Mouse (Mus musculus): ENCODE results near the gene Ubtf. TPM values are rescaled to one million over a fixed set of nuclear protein-coding genes. Genes with fewer than 3 reads are reported as not detected.
"Not testable (repeated sequence)": the region's sequence is repeated elsewhere in the genome, so short reads cannot be mapped to it uniquely, and the experiment has no call there.

Gene Ubtf
- 105 and 107 TPM in 2 replicates for polyA plus RNA-seq (2015; fragmentation: Nextera tagmentation; extraction: Ambion mirVana)

DNA sequence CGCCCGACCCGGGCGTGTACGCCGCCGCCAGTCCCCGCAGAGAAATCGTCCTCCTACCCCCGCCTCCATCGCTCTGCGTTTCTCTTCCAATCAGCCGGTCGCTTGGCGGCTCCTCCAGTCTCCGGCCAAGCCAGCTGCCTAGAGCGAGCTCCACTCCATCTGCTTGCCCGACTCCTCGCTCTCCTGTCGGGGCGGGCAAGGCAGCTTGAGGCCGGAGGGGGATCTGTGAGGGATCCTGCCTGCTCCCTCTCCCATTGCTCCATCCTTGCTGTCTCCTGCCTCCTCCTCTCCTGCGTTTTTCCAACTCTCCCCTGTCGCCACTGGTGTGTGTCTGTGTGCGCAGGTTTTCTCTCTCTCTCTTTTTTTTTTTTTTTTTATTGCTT, at the start of gene Ubtf:
Gene Ubtf, minus strand, starts transcription at position 333 of the 383 bp plus-strand sequence.
- 1% methylated on average over 25 of the region's 25 CpGs for WGBS
- peak within 1 kb of the TSS; percentile 88 for H3K4me2 ChIP-seq (replicated peaks)
- peak within 1 kb of the TSS; percentile 100 for H3K27ac ChIP-seq (replicated peaks)
- H3K27me3 ChIP-seq, result no peaks in the 10 kb centered on the region
- H3K36me3 ChIP-seq, result peaks cover 10% of the 10 kb centered on the region
- peak within 1 kb of the TSS; percentile 99 for H3K9ac ChIP-seq (replicated peaks)
- peaks cover 27% of the 10 kb centered on the region for H3K4me1 ChIP-seq
- no peaks in the 10 kb centered on the region for H3K9me3 ChIP-seq
- ATAC-seq (replicated peaks), result peak; percentile 7
- H3K4me3 ChIP-seq, result peak within 1 kb of the TSS; percentile 95

DNA sequence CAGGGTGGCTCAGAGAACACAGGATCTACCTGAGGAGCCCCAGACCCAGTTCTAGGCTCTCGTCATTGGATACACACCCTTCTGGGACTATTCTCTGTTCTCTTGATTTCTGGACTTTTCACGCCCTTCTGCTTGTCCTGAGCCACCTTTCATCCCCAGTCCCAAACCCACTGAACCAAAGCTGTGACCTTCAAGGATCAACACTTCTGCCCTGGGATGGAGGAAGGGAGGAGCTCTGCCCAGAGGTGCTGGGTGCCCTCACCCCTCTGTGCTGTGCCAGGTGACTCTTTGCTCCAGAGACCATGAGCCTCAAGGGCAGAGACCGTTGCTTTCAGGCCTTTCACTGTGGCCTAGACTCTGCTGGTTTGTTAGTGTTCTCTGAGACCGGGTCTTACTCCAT, 49.7 kb upstream of the Ubtf start:
- Histone ChIP-seq H3K4me1 (no peaks in the 10 kb centered on the region), H3K9me3 (no peaks in the 10 kb centered on the region)

DNA sequence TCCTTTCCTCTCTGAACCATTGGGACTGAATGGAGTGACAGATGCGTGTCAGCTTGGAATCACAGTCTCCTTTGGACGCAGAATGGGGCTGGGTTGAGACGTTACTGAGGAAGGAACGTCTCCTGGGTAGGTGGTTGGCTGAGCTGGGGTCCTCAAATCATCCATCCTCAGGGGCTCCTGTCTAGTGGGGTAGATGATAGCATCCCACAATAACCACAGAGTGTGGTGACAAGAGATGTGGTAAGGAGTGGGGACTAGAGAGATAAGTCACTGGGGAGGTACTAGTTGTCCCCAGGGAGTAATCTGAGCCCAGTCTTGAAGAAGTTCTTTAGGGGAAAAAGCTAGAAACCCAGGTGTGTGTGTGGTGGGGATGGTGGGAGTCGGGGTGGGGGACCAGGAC, 48.8 kb upstream of the Ubtf start:
- H3K4me3 ChIP-seq, result no peak overlapping the region
- no peak overlapping the region for H3K27ac ChIP-seq (replicated peaks)
- H3K9me3 ChIP-seq, result no peaks in the 10 kb centered on the region
- H3K9ac ChIP-seq (replicated peaks), result no peak overlapping the region
- no peak overlapping the region for H3K4me2 ChIP-seq (replicated peaks)
- H3K36me3 ChIP-seq, result no peaks in the 10 kb centered on the region
- WGBS, result 84% methylated on average over 5 of the region's 5 CpGs
- H3K4me1 ChIP-seq, result no peaks in the 10 kb centered on the region
- no peaks in the 10 kb centered on the region for H3K27me3 ChIP-seq
- no peak for ATAC-seq (replicated peaks)

More for the DNA sequence above, 49.7 kb upstream of the Ubtf start:
- no peak overlapping the region for H3K4me3 ChIP-seq
- ATAC-seq (replicated peaks), result no peak
- H3K27ac ChIP-seq (replicated peaks), result no peak overlapping the region
- WGBS, result 74% methylated on average over 4 of the region's 4 CpGs
- no peak overlapping the region for H3K4me2 ChIP-seq (replicated peaks)
- H3K9ac ChIP-seq (replicated peaks), result no peak overlapping the region
- H3K36me3 ChIP-seq, result no peaks in the 10 kb centered on the region
- H3K27me3 ChIP-seq, result no peaks in the 10 kb centered on the region

DNA sequence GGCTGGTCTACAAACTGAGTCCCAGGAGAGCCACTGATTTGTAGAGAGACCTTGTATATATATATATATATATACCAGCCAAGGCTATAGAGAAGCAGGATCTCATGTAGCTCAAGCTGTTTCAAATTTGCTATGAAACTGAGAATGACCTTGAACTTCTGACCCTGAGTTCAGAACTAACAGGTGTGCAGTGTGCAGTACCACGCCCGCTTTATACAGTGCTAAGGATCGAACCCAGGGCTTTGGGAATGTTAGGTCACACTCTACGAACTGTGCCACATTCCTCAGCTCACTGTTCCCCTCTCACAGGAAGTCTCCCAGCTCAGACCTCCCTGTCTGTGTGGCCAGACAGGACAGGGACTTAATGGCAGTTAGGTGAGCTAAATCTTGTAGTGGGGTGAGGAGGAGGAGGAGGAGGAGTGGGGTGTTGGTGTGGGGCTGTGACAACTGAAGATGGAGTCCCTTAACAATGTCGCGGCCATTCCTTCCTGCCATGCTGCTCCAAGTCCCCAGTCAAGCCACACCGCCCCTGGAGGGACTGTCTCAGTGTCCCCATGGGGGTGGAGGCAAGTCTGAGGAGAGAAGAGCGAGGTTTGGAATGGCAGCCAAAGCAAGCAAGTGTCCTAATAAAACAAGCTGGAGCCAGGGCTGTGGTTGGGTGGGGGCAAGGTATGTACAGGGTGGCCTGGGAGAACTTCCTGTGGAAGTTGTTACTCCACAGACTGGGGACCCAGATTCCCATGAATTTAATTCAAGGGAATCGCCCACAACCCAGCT, 48.1 kb upstream of the Ubtf start:
- no peak for ATAC-seq (replicated peaks)
- Histone ChIP-seq H3K4me1 (no peaks in the 10 kb centered on the region), H3K27ac (replicated peaks) (no peak overlapping the region), H3K9me3 (no peaks in the 10 kb centered on the region), H3K36me3 (no peaks in the 10 kb centered on the region), H3K4me3 (no peak overlapping the region), H3K27me3 (no peaks in the 10 kb centered on the region), H3K9ac (replicated peaks) (no peak overlapping the region), H3K4me2 (replicated peaks) (no peak overlapping the region)
- WGBS, result 84% methylated on average over 9 of the region's 9 CpGs

DNA sequence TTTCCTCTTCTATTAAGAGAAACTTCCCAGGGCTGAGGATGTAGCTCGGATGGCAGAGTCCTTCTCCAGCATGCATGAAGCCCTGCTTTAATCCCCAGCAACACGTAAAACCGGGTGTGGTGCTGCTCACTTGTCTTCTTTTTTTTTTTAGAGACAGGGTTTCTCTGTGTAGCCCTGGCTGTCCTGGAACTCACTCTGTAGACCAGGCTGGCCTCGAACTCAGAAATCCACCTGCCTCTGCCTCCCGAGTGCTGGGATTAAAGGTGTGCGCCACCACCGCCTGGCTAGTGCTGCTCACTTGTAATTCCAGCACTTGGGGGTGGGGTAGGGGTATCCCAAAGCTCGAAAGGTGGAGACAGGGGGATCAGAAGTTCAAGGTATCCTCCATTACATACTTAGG, 46.6 kb upstream of the Ubtf start, which contains the start of gene Slc4a1:
Gene Slc4a1, minus strand, starts transcription at position 101 of the 400 bp plus-strand sequence.
- H3K9ac ChIP-seq (replicated peaks); H3K4me2 ChIP-seq (replicated peaks); H3K36me3 ChIP-seq; H3K27ac ChIP-seq (replicated peaks); H3K4me3 ChIP-seq; H3K4me1 ChIP-seq; ATAC-seq (replicated peaks); H3K27me3 ChIP-seq; H3K9me3 ChIP-seq: not testable (repeated sequence)
- 86% methylated on average over 8 of the region's 8 CpGs for WGBS

DNA sequence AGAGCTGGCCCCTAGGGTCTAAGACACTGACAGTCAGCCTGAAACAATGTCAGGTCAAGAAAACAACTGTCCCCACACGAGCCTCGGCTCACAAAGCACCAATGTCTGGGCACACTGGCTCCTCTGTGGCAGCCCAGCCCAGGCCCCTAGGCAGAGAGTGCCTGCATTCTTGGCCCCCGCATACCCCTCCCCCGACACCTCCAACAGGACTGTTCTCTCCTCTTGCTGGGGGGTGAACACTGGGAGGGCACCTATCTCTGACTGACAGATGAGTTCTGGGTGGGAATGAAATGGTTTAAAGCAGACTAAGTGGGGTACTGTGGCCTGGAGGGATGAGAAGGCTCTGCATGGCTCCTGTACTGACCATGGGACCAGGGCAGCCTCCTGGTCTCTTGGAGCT, 46.2 kb upstream of the Ubtf start:
- no peak overlapping the region for H3K4me2 ChIP-seq (replicated peaks)
- H3K9ac ChIP-seq (replicated peaks), result no peak overlapping the region
- H3K9me3 ChIP-seq, result no peaks in the 10 kb centered on the region
- H3K27ac ChIP-seq (replicated peaks), result no peak overlapping the region
- no peaks in the 10 kb centered on the region for H3K36me3 ChIP-seq
- no peak overlapping the region for H3K4me3 ChIP-seq
- H3K4me1 ChIP-seq, result no peaks in the 10 kb centered on the region
- ATAC-seq (replicated peaks), result no peak
- WGBS, result 59% methylated on average over 4 of the region's 4 CpGs
- H3K27me3 ChIP-seq, result no peaks in the 10 kb centered on the region

DNA sequence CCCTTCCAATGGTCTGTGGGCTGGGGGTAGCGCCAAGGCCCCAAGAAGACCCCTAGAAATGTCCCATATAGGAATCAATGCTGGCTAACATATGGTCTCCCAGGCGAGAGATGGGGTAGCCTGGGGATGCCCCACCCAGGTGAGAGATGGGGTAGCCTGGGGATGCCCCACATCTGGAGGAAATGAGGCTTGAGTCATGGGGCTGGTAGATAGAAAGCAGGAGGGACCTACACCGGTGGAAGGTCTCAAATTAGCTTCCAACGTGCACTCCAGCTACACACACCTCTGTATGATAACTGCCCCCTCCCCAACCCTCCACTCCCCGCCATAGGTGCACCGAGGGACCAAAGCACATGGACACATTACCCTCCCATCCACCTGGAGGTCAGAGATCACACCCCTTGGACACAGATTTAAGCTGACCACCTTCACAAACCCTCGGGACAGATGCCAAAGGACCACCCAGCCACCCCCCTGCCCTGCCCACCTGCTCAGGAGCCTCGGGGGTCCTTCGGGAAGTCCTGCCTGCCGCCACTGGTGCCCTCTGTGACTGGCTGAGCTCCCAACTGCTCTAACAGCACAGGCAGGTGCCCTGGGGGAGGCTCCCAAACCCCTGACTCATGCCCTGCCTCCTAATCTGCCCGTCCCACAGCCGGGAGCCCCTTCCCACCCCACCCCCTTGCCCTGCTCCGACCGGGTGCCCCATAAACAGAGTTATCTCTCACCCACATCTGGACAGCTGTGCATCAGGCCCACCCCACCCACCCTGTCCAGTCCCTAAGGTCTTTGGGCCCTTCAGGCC, 45.2 kb upstream of the Ubtf start:
- no peak for ATAC-seq (replicated peaks)
- 75% methylated on average over 14 of the region's 14 CpGs for WGBS

DNA sequence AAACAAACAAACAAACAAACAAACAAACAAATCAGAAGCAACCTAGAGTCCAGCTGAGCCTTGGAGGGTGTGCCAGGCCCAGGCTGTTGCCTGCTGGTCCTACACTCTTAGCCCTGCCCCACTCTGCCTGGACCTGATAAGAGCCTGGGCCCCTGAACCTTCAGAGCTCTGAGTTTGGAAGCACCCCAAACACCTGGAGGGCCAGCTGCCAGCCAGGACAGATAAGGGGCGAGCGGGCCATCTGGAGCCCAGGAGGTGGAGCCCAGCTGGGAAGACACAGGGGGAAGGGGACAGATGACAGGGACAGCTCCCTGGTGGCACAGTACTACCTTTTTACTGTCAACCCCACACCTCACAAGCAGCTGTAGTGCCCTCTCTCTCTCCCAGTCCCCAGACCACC, 44.1 kb upstream of the Ubtf start:
- no peak overlapping the region for H3K27ac ChIP-seq (replicated peaks)
- no peaks in the 10 kb centered on the region for H3K36me3 ChIP-seq
- no peak overlapping the region for H3K4me2 ChIP-seq (replicated peaks)
- 78% methylated on average over 2 of the region's 2 CpGs for WGBS
- H3K4me1 ChIP-seq, result no peaks in the 10 kb centered on the region
- no peaks in the 10 kb centered on the region for H3K9me3 ChIP-seq
- H3K27me3 ChIP-seq, result no peaks in the 10 kb centered on the region
- H3K4me3 ChIP-seq, result no peak overlapping the region
- no peak for ATAC-seq (replicated peaks)
- H3K9ac ChIP-seq (replicated peaks), result no peak overlapping the region

More for the DNA sequence above, 45.2 kb upstream of the Ubtf start:
- no peaks in the 10 kb centered on the region for H3K9me3 ChIP-seq
- no peaks in the 10 kb centered on the region for H3K27me3 ChIP-seq
- H3K4me3 ChIP-seq, result no peak overlapping the region
- H3K4me2 ChIP-seq (replicated peaks), result no peak overlapping the region
- H3K27ac ChIP-seq (replicated peaks), result no peak overlapping the region
- H3K9ac ChIP-seq (replicated peaks), result no peak overlapping the region
- H3K36me3 ChIP-seq, result no peaks in the 10 kb centered on the region
- H3K4me1 ChIP-seq, result no peaks in the 10 kb centered on the region

DNA sequence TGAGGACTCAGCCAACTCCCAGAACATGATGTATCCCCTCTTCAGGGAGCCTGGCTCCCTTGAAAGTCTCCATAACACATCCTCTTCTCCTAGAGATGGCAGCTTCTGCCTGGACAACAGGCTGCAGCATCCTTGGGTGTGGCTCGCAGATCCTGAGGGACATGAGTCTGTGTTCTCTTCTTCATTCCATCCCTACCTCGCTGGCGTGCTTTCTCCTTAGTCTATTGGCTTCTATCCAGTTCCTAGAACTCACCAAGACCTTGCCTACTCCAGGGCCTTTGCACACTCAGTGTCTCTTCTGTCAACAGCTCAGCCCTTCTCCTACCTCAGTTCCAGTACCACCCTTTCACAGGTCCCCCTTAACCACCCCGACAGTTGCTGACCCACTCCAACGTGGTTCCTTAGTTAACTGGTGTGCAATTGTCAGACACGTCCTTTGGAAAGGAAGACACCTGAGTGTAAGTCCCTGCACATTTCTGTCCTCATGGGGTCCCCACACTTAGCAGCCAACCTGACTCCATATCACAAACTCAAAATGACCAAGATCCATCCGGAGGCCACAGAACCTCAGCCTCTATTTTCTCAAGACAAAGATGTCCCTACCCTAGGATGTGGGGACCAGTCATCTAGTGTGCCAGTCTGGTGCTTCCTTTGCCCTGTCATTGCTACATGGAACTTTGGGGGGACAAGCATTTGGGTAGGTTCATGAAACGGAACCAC, 42.4 kb upstream of the Ubtf start:
- Histone ChIP-seq H3K36me3 (no peaks in the 10 kb centered on the region), H3K4me1 (no peaks in the 10 kb centered on the region), H3K9ac (replicated peaks) (no peak overlapping the region), H3K27me3 (no peaks in the 10 kb centered on the region), H3K27ac (replicated peaks) (no peak overlapping the region), H3K4me3 (no peak overlapping the region), H3K4me2 (replicated peaks) (no peak overlapping the region), H3K9me3 (no peaks in the 10 kb centered on the region)
- 90% methylated on average over 8 of the region's 8 CpGs for WGBS
- no peak for ATAC-seq (replicated peaks)

DNA sequence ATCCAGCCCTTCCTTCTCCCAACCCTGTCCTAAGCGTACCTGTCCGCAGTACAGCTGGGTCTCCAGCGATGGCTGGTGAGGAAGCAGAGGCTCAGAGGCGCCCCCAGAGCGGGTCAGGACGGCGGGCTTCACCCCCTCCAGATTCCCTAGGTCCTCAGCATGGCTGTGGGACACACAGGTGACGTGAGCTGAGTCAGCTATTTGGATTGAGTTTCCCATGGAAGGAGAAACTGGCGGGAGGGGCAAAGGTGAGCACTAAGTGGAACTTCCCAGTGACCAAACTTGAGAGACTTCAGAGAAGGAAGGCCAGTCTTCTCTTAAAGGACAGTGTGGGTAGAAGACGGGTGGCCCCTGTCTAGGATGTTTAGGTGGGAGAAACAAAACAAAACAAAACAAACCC, 38.8 kb upstream of the Ubtf start:
- Histone ChIP-seq H3K4me3 (no peak overlapping the region), H3K4me1 (no peaks in the 10 kb centered on the region), H3K9me3 (no peaks in the 10 kb centered on the region), H3K36me3 (no peaks in the 10 kb centered on the region), H3K4me2 (replicated peaks) (no peak overlapping the region), H3K9ac (replicated peaks) (no peak overlapping the region), H3K27me3 (no peaks in the 10 kb centered on the region), H3K27ac (replicated peaks) (no peak overlapping the region)
- 72% methylated on average over 10 of the region's 10 CpGs for WGBS
- ATAC-seq (replicated peaks), result no peak

DNA sequence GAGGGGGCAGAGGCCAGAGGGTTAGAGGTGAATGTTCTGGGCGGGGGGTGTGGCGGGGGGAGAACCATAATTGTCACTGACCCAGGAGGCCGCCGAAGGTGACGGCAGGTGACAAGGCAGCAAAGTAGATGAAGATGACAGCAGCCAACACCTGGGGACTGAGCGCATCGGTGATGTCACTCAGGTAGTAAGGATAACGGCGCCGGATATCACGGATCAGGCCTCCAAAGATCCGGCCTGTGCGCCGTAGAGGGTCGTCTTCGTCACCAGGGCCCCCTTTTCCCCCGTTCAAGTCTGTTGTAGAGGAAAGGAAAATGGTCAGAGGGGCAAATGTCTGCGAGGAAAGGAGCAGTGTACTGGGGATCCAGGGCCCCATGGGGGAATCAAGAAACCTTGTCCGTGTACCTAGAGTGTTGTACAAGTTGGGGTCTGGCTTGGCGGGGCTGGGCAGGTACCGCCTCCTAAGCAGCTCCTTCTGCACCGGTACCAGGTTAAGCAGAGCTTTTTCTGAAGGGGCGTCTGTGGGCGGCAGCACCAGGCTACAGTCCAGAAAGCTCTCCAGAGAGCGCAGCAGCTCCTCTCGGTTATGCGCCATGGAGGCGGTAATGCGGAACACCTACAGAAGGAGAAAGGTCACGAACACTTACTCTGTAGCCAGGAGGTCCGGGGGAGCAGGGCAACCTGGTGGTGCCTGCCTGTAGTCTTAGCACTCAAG, 37.3 kb upstream of the Ubtf start:
- no peak overlapping the region for H3K27ac ChIP-seq (replicated peaks)
- no peaks in the 10 kb centered on the region for H3K27me3 ChIP-seq
- no peaks in the 10 kb centered on the region for H3K9me3 ChIP-seq
- WGBS, result 74% methylated on average over 31 of the region's 31 CpGs
- H3K36me3 ChIP-seq, result no peaks in the 10 kb centered on the region
- no peak overlapping the region for H3K9ac ChIP-seq (replicated peaks)
- no peak for ATAC-seq (replicated peaks)
- H3K4me3 ChIP-seq, result no peak overlapping the region
- no peaks in the 10 kb centered on the region for H3K4me1 ChIP-seq
- H3K4me2 ChIP-seq (replicated peaks), result no peak overlapping the region

Measured in forebrain, embryonic 15.5 days (tissue).